Mouse (Mus musculus) erythroblast, embryonic 14.5 days (primary cell): ENCODE data around the gene Gclc.

ENCODE experiments used
- GATA1 ChIP-seq: IDR thresholded peaks from 2 replicates; pipeline ENCODE4 v1.6.1; 2012; ENCODE audit warnings: low read length, inconsistent platforms, mixed read lengths
- TAL1 ChIP-seq: IDR thresholded peaks from 3 replicates; pipeline ENCODE4 v1.6.1; 2012; ENCODE audit warnings: low read length, inconsistent platforms, mixed read lengths

DNA sequence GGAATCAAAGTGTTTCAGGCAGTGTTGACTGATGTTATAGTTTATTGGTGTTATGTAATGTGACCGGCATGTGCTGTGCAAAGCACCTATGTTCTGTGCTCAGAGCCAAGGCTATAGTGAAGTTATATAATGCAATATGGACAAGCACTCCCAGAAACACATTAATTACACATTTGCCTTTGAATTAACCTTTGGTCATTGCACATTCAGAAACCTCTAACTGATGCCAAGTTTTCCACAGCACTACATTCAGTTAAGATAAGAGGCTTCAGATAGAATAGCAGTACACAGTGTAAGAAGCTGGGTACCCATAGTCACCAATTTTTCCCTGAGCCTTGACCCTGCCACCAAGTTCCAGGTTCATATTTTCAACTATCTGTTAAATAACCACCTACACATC, 32.0 kb upstream of the Gclc start:
- TF ChIP-seq GATA1 = no peak
- no peak for TF ChIP-seq TAL1
